Mouse (Mus musculus) intestine, embryonic 15.5 days (tissue): ENCODE measurements around the gene Dph2. TPM values are rescaled to one million over a fixed set of nuclear protein-coding genes. Genes with fewer than 3 reads are reported as not detected.

Source experiments
- ATAC-seq: fragments of 200-750 bp; cut with Nextera tagmentation; 2 replicates; pipeline ENCODE4 v1.8.0; 2017; ENCODE audit warnings: moderate TSS enrichment, moderate library complexity
- H3K27ac ChIP-seq: fragments of 300-500 bp; sonication (generic); 2 replicates; pipeline ENCODE4 v1.5.1; 2015; ENCODE audit warnings: mild to moderate bottlenecking, inconsistent platforms
- H3K27me3 ChIP-seq: fragments of 300-500 bp; sonication (generic); replicated peaks from 2 replicates; pipeline ENCODE4 v1.6.1; 2015; ENCODE audit warnings: inconsistent platforms
- H3K36me3 ChIP-seq: fragments of 300-500 bp; sonication (generic); 2 replicates; pipeline ENCODE4 v1.6.1; 2015; ENCODE audit warnings: inconsistent platforms
- H3K4me1 ChIP-seq: fragments of 300-500 bp; sonication (generic); replicated peaks from 2 replicates; pipeline ENCODE4 v1.6.1; 2015; ENCODE audit warnings: inconsistent platforms
- H3K4me2 ChIP-seq: fragments of 300-500 bp; sonication (generic); replicated peaks from 2 replicates; pipeline ENCODE4 v1.6.1; 2015; ENCODE audit warnings: mild to moderate bottlenecking, inconsistent platforms
- H3K4me3 ChIP-seq: fragments of 300-500 bp; sonication (generic); replicated peaks from 2 replicates; pipeline ENCODE4 v1.5.1; 2015; ENCODE audit warnings: inconsistent platforms
- H3K9ac ChIP-seq: fragments of 300-500 bp; sonication (generic); 2 replicates; pipeline ENCODE4 v1.6.1; 2015; ENCODE audit warnings: inconsistent platforms
- H3K9me3 ChIP-seq: fragments of 300-500 bp; sonication (generic); 2 replicates; pipeline ENCODE4 v1.6.1; 2016; ENCODE audit warnings: inconsistent platforms
- WGBS: fragments of 180-500 bp; shearing (Covaris S2); methylation state at CpG from one replicate; pipeline ENCODE4 v1.1.7; 2015; 5-methylcytosine and 5-hydroxymethylcytosine counted together
- polyA plus RNA-seq: library from polyadenylated mRNA; unstranded; fragments of >200 nt; fragmentation: Nextera tagmentation; extraction: Ambion mirVana; gene quantifications from 2 replicates; pipeline ENCODE4 v1.2.1, GENCODE M21; 2015

Dph2 gene
- polyA plus RNA-seq, 1 experiment from 2014 or later = 17.1 TPM

GRCm38 (mm10) chr4:117847011-117847410 is 44.8 kb downstream of the Dph2 start:
- H3K27ac ChIP-seq = 0 out of 2 replicates have a peak overlapping the region, but pooled peaks have one; percentile 15
- ATAC-seq = no peak
- no peaks in the 10 kb centered on the region for H3K9me3 ChIP-seq
- no peaks in the 10 kb centered on the region for H3K27me3 ChIP-seq
- no peak overlapping the region for H3K4me2 ChIP-seq
- 0 out of 2 replicates have a peak, but pooled peaks cover 2% of the 10 kb centered on the region for H3K4me1 ChIP-seq
- no peak overlapping the region for H3K9ac ChIP-seq
- no peak overlapping the region for H3K4me3 ChIP-seq
- no peaks in the 10 kb centered on the region for H3K36me3 ChIP-seq
- WGBS = 44% methylated on average over 2 of the region's 2 CpGs

GRCm38 (mm10) chr4:117846261-117846660 is 45.6 kb downstream of the Dph2 start:
- H3K9ac ChIP-seq = no peak overlapping the region
- no peak for ATAC-seq

DNA sequence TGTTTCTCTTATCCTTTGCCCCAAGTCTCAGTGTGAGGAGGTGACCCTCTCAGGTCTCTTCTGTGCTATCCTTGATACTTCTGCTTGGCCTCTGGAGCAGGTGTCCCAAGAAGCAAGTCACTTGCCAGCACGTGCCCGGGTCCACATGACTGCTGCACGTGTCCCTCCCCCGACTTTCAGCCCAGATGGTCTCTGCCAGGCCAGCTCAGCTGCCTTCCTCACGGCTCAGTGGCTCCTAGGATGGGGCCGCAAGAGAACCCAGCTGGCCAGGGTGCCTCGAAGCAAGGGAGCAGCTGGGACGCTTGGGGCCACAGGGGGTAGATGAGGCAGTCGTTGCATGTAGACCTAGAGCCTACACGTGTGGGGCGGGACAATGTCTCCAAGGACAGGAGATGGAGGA is 46.5 kb downstream of the Dph2 start:
- ATAC-seq = no peak
- Histone ChIP-seq H3K27me3 (no peaks in the 10 kb centered on the region), H3K9me3 (no peaks in the 10 kb centered on the region), H3K9ac (no peak overlapping the region), H3K4me1 (0 out of 2 replicates have a peak, but pooled peaks cover 2% of the 10 kb centered on the region), H3K36me3 (no peaks in the 10 kb centered on the region), H3K4me3 (no peak overlapping the region), H3K27ac (no peak overlapping the region), H3K4me2 (no peak overlapping the region)
- WGBS = 83% methylated on average over 11 of the region's 11 CpGs

More at GRCm38 (mm10) chr4:117846261-117846660, 45.6 kb downstream of the Dph2 start:
- Histone ChIP-seq H3K4me1 (0 out of 2 replicates have a peak, but pooled peaks cover 2% of the 10 kb centered on the region), H3K4me2 (no peak overlapping the region), H3K4me3 (no peak overlapping the region), H3K27me3 (no peaks in the 10 kb centered on the region), H3K36me3 (no peaks in the 10 kb centered on the region), H3K9me3 (no peaks in the 10 kb centered on the region), H3K27ac (no peak overlapping the region)
- 96% methylated on average over 4 of the region's 4 CpGs for WGBS

DNA sequence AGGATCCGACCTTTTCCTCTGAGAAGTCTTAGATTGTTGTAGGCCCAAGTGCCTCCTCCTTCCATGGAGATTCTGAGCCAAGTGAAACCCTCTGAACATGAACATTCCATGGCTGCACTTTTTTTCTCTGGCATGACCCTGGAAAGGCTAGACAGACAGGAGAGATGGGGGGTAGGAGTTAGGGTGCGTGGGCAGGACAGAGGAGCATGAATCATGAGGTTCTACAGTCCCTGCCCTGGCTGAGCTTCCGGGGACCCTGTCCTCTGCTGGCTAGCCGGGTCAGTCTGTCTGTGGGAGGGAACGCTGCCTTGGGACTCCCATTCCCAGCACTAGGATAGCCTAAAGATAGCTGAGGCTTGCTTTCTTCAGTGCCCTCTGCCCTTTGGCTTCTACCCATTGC is 47.4 kb downstream of the Dph2 start:
- 89% methylated on average over 5 of the region's 5 CpGs for WGBS
- H3K4me3 ChIP-seq = no peak overlapping the region
- ATAC-seq = no peak
- no peak overlapping the region for H3K4me2 ChIP-seq
- no peaks in the 10 kb centered on the region for H3K9me3 ChIP-seq
- H3K27ac ChIP-seq = no peak overlapping the region
- H3K9ac ChIP-seq = no peak overlapping the region
- H3K27me3 ChIP-seq = no peaks in the 10 kb centered on the region
- 0 out of 2 replicates have a peak, but pooled peaks cover 2% of the 10 kb centered on the region for H3K4me1 ChIP-seq
- H3K36me3 ChIP-seq = no peaks in the 10 kb centered on the region

DNA sequence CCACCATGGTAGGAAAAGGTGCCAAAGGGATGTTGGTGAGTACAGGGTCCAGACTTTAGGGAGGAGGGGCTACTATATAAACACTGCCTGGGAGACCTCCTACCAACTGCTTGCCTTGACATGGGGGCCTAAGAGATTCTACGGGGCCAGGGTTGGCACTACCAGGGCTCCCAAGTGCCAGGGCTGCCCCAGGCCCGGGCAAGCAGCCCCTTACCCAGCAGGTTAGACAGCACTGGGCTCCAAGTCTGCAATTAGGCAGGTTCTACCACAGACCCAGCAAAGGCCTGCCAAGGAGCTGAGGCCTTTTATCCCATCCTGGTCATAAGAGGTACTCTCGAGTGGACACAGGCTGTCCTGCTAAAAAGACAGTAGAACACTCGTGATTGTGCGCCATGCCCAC is 48.7 kb downstream of the Dph2 start:
- Histone ChIP-seq H3K4me3 (no peak overlapping the region), H3K4me1 (no peaks in the 10 kb centered on the region), H3K4me2 (no peak overlapping the region), H3K9ac (no peak overlapping the region), H3K27ac (no peak overlapping the region), H3K36me3 (no peaks in the 10 kb centered on the region), H3K27me3 (no peaks in the 10 kb centered on the region), H3K9me3 (no peaks in the 10 kb centered on the region)
- ATAC-seq = no peak
- WGBS = 91% methylated on average over 5 of the region's 5 CpGs

DNA sequence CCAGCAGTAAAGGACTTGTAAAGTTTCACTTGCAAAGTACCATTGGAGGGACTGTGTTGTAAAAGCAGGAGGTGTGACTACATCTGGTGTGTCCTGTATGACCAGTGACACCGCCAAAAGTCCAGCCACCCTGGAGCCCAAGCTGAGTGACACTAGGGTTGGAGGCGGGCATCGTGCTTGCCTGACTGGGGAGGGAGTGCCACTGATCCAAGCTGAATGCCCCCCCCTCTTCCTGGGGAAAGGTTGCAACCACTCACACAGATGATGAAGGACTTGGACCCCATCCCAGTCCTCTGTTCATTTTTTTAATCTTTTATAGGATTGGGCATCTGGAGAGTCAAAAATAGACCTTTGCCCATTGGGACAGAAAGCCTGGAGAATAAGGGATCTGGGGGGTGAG is 50.3 kb downstream of the Dph2 start:
- no peak overlapping the region for H3K27ac ChIP-seq
- WGBS = 75% methylated on average over 3 of the region's 3 CpGs
- H3K9ac ChIP-seq = no peak overlapping the region
- no peak overlapping the region for H3K4me3 ChIP-seq
- H3K27me3 ChIP-seq = no peaks in the 10 kb centered on the region
- H3K36me3 ChIP-seq = no peaks in the 10 kb centered on the region
- peaks cover 5% of the 10 kb centered on the region; the same call in 1 of the 2 replicates for H3K4me1 ChIP-seq
- no peak overlapping the region for H3K4me2 ChIP-seq
- no peaks in the 10 kb centered on the region for H3K9me3 ChIP-seq
- ATAC-seq = no peak

- H3K36me3 ChIP-seq = no peaks in the 10 kb centered on the region
- H3K27ac ChIP-seq = no peak overlapping the region
- WGBS = 87% methylated on average over 5 of the region's 5 CpGs
- H3K9ac ChIP-seq = no peak overlapping the region
- ATAC-seq = no peak
- no peak overlapping the region for H3K4me3 ChIP-seq
- no peaks in the 10 kb centered on the region for H3K27me3 ChIP-seq
- no peak overlapping the region for H3K4me2 ChIP-seq
- H3K4me1 ChIP-seq = peaks cover 5% of the 10 kb centered on the region; the same call in 1 of the 2 replicates
- no peaks in the 10 kb centered on the region for H3K9me3 ChIP-seq
Measured at GRCm38 (mm10) chr4:117840821-117841220, 51.0 kb downstream of the Dph2 start.

DNA sequence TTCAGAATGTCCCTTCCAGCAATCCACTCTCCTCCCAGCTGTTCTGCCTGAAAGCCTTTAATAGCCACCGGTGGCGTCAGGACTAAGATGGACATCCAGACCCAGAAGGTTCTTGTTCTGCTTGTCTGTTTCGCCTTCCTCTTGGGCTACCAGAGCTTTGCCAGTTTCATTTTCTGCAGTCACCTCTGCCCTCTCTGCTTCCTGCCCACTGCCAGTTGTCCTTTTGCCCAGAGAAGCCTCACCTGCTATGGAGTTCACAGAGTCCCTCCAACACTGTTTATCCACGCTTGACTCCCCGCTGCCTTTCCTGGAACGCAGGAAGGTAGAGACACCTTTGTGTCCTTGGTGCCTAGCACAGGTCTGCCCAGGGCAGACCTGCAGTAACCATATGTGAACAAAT is 52.5 kb downstream of the Dph2 start:
- H3K4me1 ChIP-seq = peaks cover 10% of the 10 kb centered on the region
- no peak overlapping the region for H3K4me3 ChIP-seq
- H3K4me2 ChIP-seq = no peak overlapping the region
- no peaks in the 10 kb centered on the region for H3K36me3 ChIP-seq
- ATAC-seq = no peak
- no peak overlapping the region for H3K9ac ChIP-seq
- no peaks in the 10 kb centered on the region for H3K27me3 ChIP-seq
- WGBS = 72% methylated on average over 6 of the region's 6 CpGs
- H3K9me3 ChIP-seq = no peaks in the 10 kb centered on the region
- H3K27ac ChIP-seq = no peak overlapping the region

Other genes with a start within 250 kb of the Dph2 start
- 44.8 and 46.5 TPM in 2 replicates for gene Dmap1, start 209.8 kb downstream of the Dph2 start, polyA plus RNA-seq
- gene Gm12845, start 167.6 kb downstream of the Dph2 start, polyA plus RNA-seq = not detected in 2 replicates
- not detected in 2 replicates for gene Klf17, start 126.4 kb downstream of the Dph2 start, polyA plus RNA-seq
- gene Slc6a9, start 57.5 kb downstream of the Dph2 start, polyA plus RNA-seq = 9.0 and 11.3 TPM in 2 replicates
- 0.48 and 1.0 TPM in 2 replicates for gene Ccdc24, start 19.5 kb downstream of the Dph2 start, polyA plus RNA-seq
- 14.0 and 15.6 TPM in 2 replicates for gene B4galt2, start 8.5 kb downstream of the Dph2 start, polyA plus RNA-seq
- gene Atp6v0b, start 4.7 kb downstream of the Dph2 start, polyA plus RNA-seq = 239 and 288 TPM in 2 replicates
- 34.9 and 39.3 TPM in 2 replicates for gene Ipo13, start 23.0 kb upstream of the Dph2 start, polyA plus RNA-seq
- gene Artn, start 37.7 kb upstream of the Dph2 start, polyA plus RNA-seq = 6.3 TPM in 2 replicates
- gene St3gal3, start 242.9 kb upstream of the Dph2 start, polyA plus RNA-seq = 7.5 and 8.2 TPM in 2 replicates